Mouse (Mus musculus): ENCODE measurements around the gene Pitpnb. TPM values are rescaled to one million over a fixed set of nuclear protein-coding genes. Genes with fewer than 3 reads are reported as not detected.

Pitpnb gene
- polyA plus RNA-seq, 1 experiment from 2014 or later = 75.5 TPM

- Histone ChIP-seq H3K27ac (no peak overlapping the region), H3K9me3 (replicated peaks; ENCODE audit: low read length) (no peaks in the 10 kb centered on the region), H3K4me2 (ENCODE audit: low read length) (no peak overlapping the region), H3K4me1 (replicated peaks; ENCODE audit: insufficient read depth, low read length) (no peaks in the 10 kb centered on the region), H3K9ac (ENCODE audit: low read depth, low read length) (no peak overlapping the region), H3K27me3 (ENCODE audit: insufficient read depth, low read length) (0 out of 2 replicates have a peak, but pooled peaks cover 3% of the 10 kb centered on the region), H3K4me3 (replicated peaks; ENCODE audit: low read depth, low read length) (no peak overlapping the region), H3K36me3 (ENCODE audit: insufficient read depth, low read length) (no peaks in the 10 kb centered on the region)
- DNase-seq (ENCODE audit: low spot score) (no peak), ATAC-seq (replicated peaks; ENCODE audit: low FRiP score, low read depth) (no peak)
- 67% methylated on average over 4 of the region's 4 CpGs for WGBS
- no peak for TF ChIP-seq CTCF (IDR thresholded peaks at IDR 0.05; ENCODE audit: low read depth)
These were observed 68.7 kb downstream of the Pitpnb start for GRCm38 (mm10) chr5:111399271-111399670.

GRCm38 (mm10) chr5:111401879-111402650 is 71.5 kb downstream of the Pitpnb start:
- WGBS = 72% methylated on average over 19 of the region's 19 CpGs
- 0 out of 2 replicates have a peak, but pooled peaks cover 3% of the 10 kb centered on the region for H3K27me3 ChIP-seq (ENCODE audit: insufficient read depth, low read length)
- no peak overlapping the region for H3K9ac ChIP-seq (ENCODE audit: low read depth, low read length)
- H3K9me3 ChIP-seq (replicated peaks; ENCODE audit: low read length) = no peaks in the 10 kb centered on the region
- ATAC-seq (replicated peaks; ENCODE audit: low FRiP score, low read depth) = no peak
- DNase-seq (ENCODE audit: low spot score) = no peak
- TF ChIP-seq CTCF (IDR thresholded peaks at IDR 0.05; ENCODE audit: low read depth) = no peak
- H3K27ac ChIP-seq = no peak overlapping the region
- no peak overlapping the region for H3K4me2 ChIP-seq (ENCODE audit: low read length)
- no peaks in the 10 kb centered on the region for H3K36me3 ChIP-seq (ENCODE audit: insufficient read depth, low read length)
- H3K4me1 ChIP-seq (replicated peaks; ENCODE audit: insufficient read depth, low read length) = no peaks in the 10 kb centered on the region
- H3K4me3 ChIP-seq (replicated peaks; ENCODE audit: low read depth, low read length) = no peak overlapping the region

GRCm38 (mm10) chr5:111402651-111402996 is 72.1 kb downstream of the Pitpnb start:
- no peaks in the 10 kb centered on the region for H3K9me3 ChIP-seq (replicated peaks; ENCODE audit: low read length)
- DNase-seq (ENCODE audit: low spot score) (no peak), ATAC-seq (replicated peaks; ENCODE audit: low FRiP score, low read depth) (no peak)
- no peak overlapping the region for H3K9ac ChIP-seq (ENCODE audit: low read depth, low read length)
- 0 out of 2 replicates have a peak, but pooled peaks cover 3% of the 10 kb centered on the region for H3K27me3 ChIP-seq (ENCODE audit: insufficient read depth, low read length)
- no peak for TF ChIP-seq CTCF (IDR thresholded peaks at IDR 0.05; ENCODE audit: low read depth)
- H3K27ac ChIP-seq = no peak overlapping the region
- no peaks in the 10 kb centered on the region for H3K4me1 ChIP-seq (replicated peaks; ENCODE audit: insufficient read depth, low read length)
- no peak overlapping the region for H3K4me2 ChIP-seq (ENCODE audit: low read length)
- 77% methylated on average over 6 of the region's 6 CpGs for WGBS
- no peak overlapping the region for H3K4me3 ChIP-seq (replicated peaks; ENCODE audit: low read depth, low read length)
- no peaks in the 10 kb centered on the region for H3K36me3 ChIP-seq (ENCODE audit: insufficient read depth, low read length)

GRCm38 (mm10) chr5:111404721-111405120 is 74.2 kb downstream of the Pitpnb start:
- Histone ChIP-seq H3K36me3 (ENCODE audit: insufficient read depth, low read length) (no peaks in the 10 kb centered on the region), H3K9me3 (replicated peaks; ENCODE audit: low read length) (no peaks in the 10 kb centered on the region), H3K4me1 (replicated peaks; ENCODE audit: insufficient read depth, low read length) (peaks cover 3% of the 10 kb centered on the region; the same call in 1 of the 2 replicates), H3K4me2 (ENCODE audit: low read length) (no peak overlapping the region), H3K27ac (no peak overlapping the region), H3K4me3 (replicated peaks; ENCODE audit: low read depth, low read length) (no peak overlapping the region), H3K9ac (ENCODE audit: low read depth, low read length) (no peak overlapping the region), H3K27me3 (ENCODE audit: insufficient read depth, low read length) (0 out of 2 replicates have a peak, but pooled peaks cover 3% of the 10 kb centered on the region)
- TF ChIP-seq CTCF (IDR thresholded peaks at IDR 0.05; ENCODE audit: low read depth) = no peak
- ATAC-seq (replicated peaks; ENCODE audit: low FRiP score, low read depth) = no peak
- DNase-seq (ENCODE audit: low spot score) = no peak
- 67% methylated on average over 6 of the region's 6 CpGs for WGBS

GRCm38 (mm10) chr5:111408470-111409105 is 78.0 kb downstream of the Pitpnb start:
- H3K9me3 ChIP-seq (replicated peaks; ENCODE audit: low read length) = no peaks in the 10 kb centered on the region
- H3K4me3 ChIP-seq (replicated peaks; ENCODE audit: low read depth, low read length) = no peak overlapping the region
- WGBS = 16% methylated on average over 14 of the region's 14 CpGs
- no peak for DNase-seq (ENCODE audit: low spot score)
- peaks cover 3% of the 10 kb centered on the region; the same call in 1 of the 2 replicates for H3K4me1 ChIP-seq (replicated peaks; ENCODE audit: insufficient read depth, low read length)
- no peak for TF ChIP-seq CTCF (IDR thresholded peaks at IDR 0.05; ENCODE audit: low read depth)
- H3K27ac ChIP-seq = no peak overlapping the region
- no peak for ATAC-seq (replicated peaks; ENCODE audit: low FRiP score, low read depth)
- H3K36me3 ChIP-seq (ENCODE audit: insufficient read depth, low read length) = no peaks in the 10 kb centered on the region
- peak overlapping the region; percentile 18; the same call in 1 of the 2 replicates for H3K4me2 ChIP-seq (ENCODE audit: low read length)
- peaks cover 15% of the 10 kb centered on the region for H3K27me3 ChIP-seq (ENCODE audit: insufficient read depth, low read length)
- H3K9ac ChIP-seq (ENCODE audit: low read depth, low read length) = no peak overlapping the region

- ATAC-seq (replicated peaks; ENCODE audit: low FRiP score, low read depth) = 0 out of 2 replicates have a peak, but pooled peaks have one; percentile 14
- no peaks in the 10 kb centered on the region for H3K36me3 ChIP-seq (ENCODE audit: insufficient read depth, low read length)
- no peak overlapping the region for H3K9ac ChIP-seq (ENCODE audit: low read depth, low read length)
- DNase-seq (ENCODE audit: low spot score) = peak; percentile 63
- no peaks in the 10 kb centered on the region for H3K9me3 ChIP-seq (replicated peaks; ENCODE audit: low read length)
- peaks cover 3% of the 10 kb centered on the region; the same call in 1 of the 2 replicates for H3K4me1 ChIP-seq (replicated peaks; ENCODE audit: insufficient read depth, low read length)
- 0% methylated on average over 1 of the region's 1 CpGs for WGBS
- no peak overlapping the region for H3K27ac ChIP-seq
- peak; percentile 71 for TF ChIP-seq CTCF (IDR thresholded peaks at IDR 0.05; ENCODE audit: low read depth)
- no peak overlapping the region for H3K4me2 ChIP-seq (ENCODE audit: low read length)
- H3K27me3 ChIP-seq (ENCODE audit: insufficient read depth, low read length) = peaks cover 12% of the 10 kb centered on the region
- H3K4me3 ChIP-seq (replicated peaks; ENCODE audit: low read depth, low read length) = no peak overlapping the region
These were observed 79.0 kb downstream of the Pitpnb start for GRCm38 (mm10) chr5:111409412-111410044.

Data from kidney, postnatal 0 days (tissue).